Mouse (Mus musculus): ENCODE measurements at regions not wholly inside any gene's neighbourhood (a gene's known extent, or its start where the extent isn't known, plus 50 kb on each side); places are given as distances from the start of the nearest gene placed in this dataset.

- H3K27me3 ChIP-seq, result no peaks in the 10 kb centered on the region
- H3K36me3 ChIP-seq, result no peaks in the 10 kb centered on the region
- H3K4me3 ChIP-seq, result no peak overlapping the region
- ATAC-seq (ENCODE audit: low FRiP score), result no peak
- no peaks in the 10 kb centered on the region for H3K9me3 ChIP-seq
- 51% methylated on average over 1 of the region's 1 CpGs for WGBS
- H3K27ac ChIP-seq, result no peak overlapping the region
- H3K4me1 ChIP-seq (replicated peaks), result 0 out of 2 replicates have a peak, but pooled peaks cover 2% of the 10 kb centered on the region
- no peak overlapping the region for H3K4me2 ChIP-seq
- no peak overlapping the region for H3K9ac ChIP-seq
These were observed 480.9 kb upstream of the Mctp2 start for GRCm38 (mm10) chr7:72787306-72787705.

- H3K9me3 ChIP-seq, result no peaks in the 10 kb centered on the region
- H3K36me3 ChIP-seq, result no peaks in the 10 kb centered on the region
- ATAC-seq (ENCODE audit: low FRiP score), result no peak
- H3K4me2 ChIP-seq, result no peak overlapping the region
- H3K4me3 ChIP-seq, result no peak overlapping the region
- 0 out of 2 replicates have a peak, but pooled peaks cover 2% of the 10 kb centered on the region for H3K4me1 ChIP-seq (replicated peaks)
- WGBS, result 40% methylated on average over 2 of the region's 2 CpGs
- no peaks in the 10 kb centered on the region for H3K27me3 ChIP-seq
- H3K9ac ChIP-seq, result no peak overlapping the region
- no peak overlapping the region for H3K27ac ChIP-seq
These were observed 481.9 kb upstream of the Mctp2 start for GRCm38 (mm10) chr7:72788261-72788660.

GRCm38 (mm10) chr7:72822142-72822541, 515.7 kb upstream of the Mctp2 start:
- no peak overlapping the region for H3K9ac ChIP-seq
- no peak overlapping the region for H3K4me2 ChIP-seq
- H3K4me3 ChIP-seq, result no peak overlapping the region
- WGBS, result 92% methylated on average over 3 of the region's 3 CpGs
- no peak overlapping the region for H3K27ac ChIP-seq
- 0 out of 2 replicates have a peak, but pooled peaks cover 2% of the 10 kb centered on the region for H3K9me3 ChIP-seq
- H3K4me1 ChIP-seq (replicated peaks), result no peaks in the 10 kb centered on the region
- H3K36me3 ChIP-seq, result no peaks in the 10 kb centered on the region
- no peaks in the 10 kb centered on the region for H3K27me3 ChIP-seq
- no peak for ATAC-seq (ENCODE audit: low FRiP score)

GRCm38 (mm10) chr7:72826597-72826996, 520.2 kb upstream of the Mctp2 start:
- H3K9ac ChIP-seq, result no peak overlapping the region
- H3K27ac ChIP-seq, result no peak overlapping the region
- H3K36me3 ChIP-seq, result no peaks in the 10 kb centered on the region
- ATAC-seq (ENCODE audit: low FRiP score), result no peak
- WGBS, result 75% methylated on average over 3 of the region's 3 CpGs
- no peak overlapping the region for H3K4me3 ChIP-seq
- no peaks in the 10 kb centered on the region for H3K4me1 ChIP-seq (replicated peaks)
- no peak overlapping the region for H3K4me2 ChIP-seq
- no peaks in the 10 kb centered on the region for H3K27me3 ChIP-seq
- peaks cover 12% of the 10 kb centered on the region; the same call in 1 of the 2 replicates for H3K9me3 ChIP-seq

GRCm38 (mm10) chr7:72835423-72835822, 529.0 kb upstream of the Mctp2 start:
- Histone ChIP-seq H3K4me3 (no peak overlapping the region), H3K4me2 (no peak overlapping the region)
- 94% methylated on average over 1 of the region's 1 CpGs for WGBS

GRCm38 (mm10) chr7:72836026-72836425, 529.6 kb upstream of the Mctp2 start:
- Histone ChIP-seq H3K9me3 (no peaks in the 10 kb centered on the region), H3K27ac (0 out of 2 replicates have a peak overlapping the region, but pooled peaks have one; percentile 35), H3K4me3 (no peak overlapping the region), H3K9ac (no peak overlapping the region), H3K36me3 (no peaks in the 10 kb centered on the region), H3K4me1 (replicated peaks) (peaks cover 25% of the 10 kb centered on the region), H3K4me2 (no peak overlapping the region), H3K27me3 (no peaks in the 10 kb centered on the region)
- no peak for ATAC-seq (ENCODE audit: low FRiP score)
- 66% methylated on average over 4 of the region's 4 CpGs for WGBS

More at GRCm38 (mm10) chr7:72835423-72835822, 529.0 kb upstream of the Mctp2 start:
- H3K27me3 ChIP-seq, result no peaks in the 10 kb centered on the region
- H3K9ac ChIP-seq, result no peak overlapping the region
- H3K9me3 ChIP-seq, result no peaks in the 10 kb centered on the region
- H3K36me3 ChIP-seq, result no peaks in the 10 kb centered on the region
- no peak overlapping the region for H3K27ac ChIP-seq
- no peak for ATAC-seq (ENCODE audit: low FRiP score)
- peaks cover 25% of the 10 kb centered on the region for H3K4me1 ChIP-seq (replicated peaks)

GRCm38 (mm10) chr7:72836457-72836985, 530.1 kb upstream of the Mctp2 start:
- Histone ChIP-seq H3K27me3 (no peaks in the 10 kb centered on the region), H3K4me3 (no peak overlapping the region), H3K9ac (no peak overlapping the region), H3K4me2 (no peak overlapping the region), H3K27ac (no peak overlapping the region), H3K4me1 (replicated peaks) (peaks cover 25% of the 10 kb centered on the region), H3K9me3 (no peaks in the 10 kb centered on the region), H3K36me3 (no peaks in the 10 kb centered on the region)
- WGBS, result 16% methylated on average over 6 of the region's 6 CpGs
- ATAC-seq (ENCODE audit: low FRiP score), result no peak

GRCm38 (mm10) chr7:72837992-72838655, 531.7 kb upstream of the Mctp2 start:
- WGBS, result 11% methylated on average over 6 of the region's 6 CpGs

GRCm38 (mm10) chr7:72851346-72851745, 524.0 kb upstream of the Rgma start:
- H3K36me3 ChIP-seq, result no peaks in the 10 kb centered on the region
- no peaks in the 10 kb centered on the region for H3K4me1 ChIP-seq (replicated peaks)
- H3K27me3 ChIP-seq, result no peaks in the 10 kb centered on the region
- H3K4me3 ChIP-seq, result no peak overlapping the region
- WGBS, result 95% methylated on average over 1 of the region's 1 CpGs
- H3K9ac ChIP-seq, result no peak overlapping the region
- no peak overlapping the region for H3K27ac ChIP-seq
- H3K9me3 ChIP-seq, result no peaks in the 10 kb centered on the region
- H3K4me2 ChIP-seq, result no peak overlapping the region
- no peak for ATAC-seq (ENCODE audit: low FRiP score)

More at GRCm38 (mm10) chr7:72837992-72838655, 531.7 kb upstream of the Mctp2 start:
- H3K36me3 ChIP-seq, result no peaks in the 10 kb centered on the region
- peak; percentile 54; the same call in 1 of the 2 replicates for ATAC-seq (ENCODE audit: low FRiP score)
- no peak overlapping the region for H3K4me2 ChIP-seq
- H3K27me3 ChIP-seq, result no peaks in the 10 kb centered on the region
- no peak overlapping the region for H3K4me3 ChIP-seq
- H3K9me3 ChIP-seq, result no peaks in the 10 kb centered on the region
- peak overlapping the region; percentile 67 for H3K27ac ChIP-seq
- peaks cover 25% of the 10 kb centered on the region for H3K4me1 ChIP-seq (replicated peaks)
- H3K9ac ChIP-seq, result no peak overlapping the region

- no peaks in the 10 kb centered on the region for H3K36me3 ChIP-seq
- H3K4me2 ChIP-seq, result no peak overlapping the region
- no peak overlapping the region for H3K9ac ChIP-seq
- H3K27ac ChIP-seq, result no peak overlapping the region
- H3K4me1 ChIP-seq (replicated peaks), result no peaks in the 10 kb centered on the region
- no peaks in the 10 kb centered on the region for H3K27me3 ChIP-seq
- 53% methylated on average over 2 of the region's 2 CpGs for WGBS
- no peak overlapping the region for H3K4me3 ChIP-seq
- no peaks in the 10 kb centered on the region for H3K9me3 ChIP-seq
- no peak for ATAC-seq (ENCODE audit: low FRiP score)
These were observed 520.8 kb upstream of the Rgma start for GRCm38 (mm10) chr7:72854501-72855002.

- no peak overlapping the region for H3K4me3 ChIP-seq
- ATAC-seq (ENCODE audit: low FRiP score), result peak; percentile 78
- no peaks in the 10 kb centered on the region for H3K36me3 ChIP-seq
- H3K9ac ChIP-seq, result no peak overlapping the region
- no peak overlapping the region for H3K4me2 ChIP-seq
- peak overlapping the region; percentile 55; the same call in 1 of the 2 replicates for H3K27ac ChIP-seq
- peaks cover 14% of the 10 kb centered on the region for H3K4me1 ChIP-seq (replicated peaks)
- H3K9me3 ChIP-seq, result no peaks in the 10 kb centered on the region
- 53% methylated on average over 6 of the region's 6 CpGs for WGBS
- H3K27me3 ChIP-seq, result no peaks in the 10 kb centered on the region
These were observed 508.1 kb upstream of the Rgma start for GRCm38 (mm10) chr7:72866966-72867754.

- Histone ChIP-seq H3K27ac (peak overlapping the region; percentile 27; the same call in 1 of the 2 replicates), H3K4me1 (replicated peaks) (peaks cover 20% of the 10 kb centered on the region), H3K9ac (no peak overlapping the region), H3K4me3 (no peak overlapping the region), H3K27me3 (no peaks in the 10 kb centered on the region), H3K4me2 (no peak overlapping the region), H3K9me3 (no peaks in the 10 kb centered on the region), H3K36me3 (no peaks in the 10 kb centered on the region)
- no peak for ATAC-seq (ENCODE audit: low FRiP score)
- 77% methylated on average over 4 of the region's 4 CpGs for WGBS
These were observed 506.2 kb upstream of the Rgma start for GRCm38 (mm10) chr7:72869068-72869467.

Data from hindbrain, embryonic 13.5 days (tissue).